Mouse (Mus musculus) kidney, postnatal 0 days (tissue): Measurements from ENCODE around the gene Hoxc6. TPM values are rescaled to one million over a fixed set of nuclear protein-coding genes. Genes with fewer than 3 reads are reported as not detected.
A peak's percentile ranks its signal among the peaks of the same experiment; 100 is the strongest.

Experiments
- ATAC-seq: fragments of 200-750 bp; cut with Nextera tagmentation; replicated peaks from 2 replicates; pipeline ENCODE4 v1.8.0; 2017; ENCODE audit warnings: low read depth, moderate number of reproducible peaks, moderate TSS enrichment, moderate library complexity; ENCODE audit not compliant: low FRiP score
- DNase-seq: peaks from one replicate; pipeline ENCODE4 v3.0.0-alpha.2; 2016; ENCODE audit warnings: low spot score
- H3K27ac ChIP-seq: fragments of 300-500 bp; sonication (generic); 2 replicates; pipeline ENCODE4 v1.5.1; 2014; ENCODE audit warnings: mild to moderate bottlenecking
- H3K27me3 ChIP-seq: fragments of 300-500 bp; sonication (generic); 2 replicates; pipeline ENCODE4 v1.6.1; 2014; ENCODE audit warnings: low read length, mixed read lengths; ENCODE audit not compliant: insufficient read depth
- H3K36me3 ChIP-seq: fragments of 300-500 bp; sonication (generic); 2 replicates; pipeline ENCODE4 v1.6.1; 2014; ENCODE audit warnings: low read length, mixed read lengths; ENCODE audit not compliant: insufficient read depth
- H3K4me1 ChIP-seq: fragments of 300-500 bp; sonication (generic); replicated peaks from 2 replicates; pipeline ENCODE4 v1.6.1; 2014; ENCODE audit warnings: antibody characterized with exemption, low read length, mixed read lengths; ENCODE audit not compliant: insufficient read depth
- H3K4me2 ChIP-seq: fragments of 300-500 bp; sonication (generic); 2 replicates; pipeline ENCODE4 v1.6.1; 2014; ENCODE audit warnings: mild to moderate bottlenecking, low read length, moderate library complexity, mixed read lengths
- H3K4me3 ChIP-seq: fragments of 300-500 bp; sonication (generic); replicated peaks from 2 replicates; pipeline ENCODE4 v1.5.1; 2014; ENCODE audit warnings: low read depth, low read length
- H3K9ac ChIP-seq: fragments of 300-500 bp; sonication (generic); 2 replicates; pipeline ENCODE4 v1.6.1; 2014; ENCODE audit warnings: low read depth, low read length
- H3K9me3 ChIP-seq: fragments of 300-500 bp; sonication (generic); replicated peaks from 2 replicates; pipeline ENCODE4 v1.6.1; 2016; ENCODE audit warnings: low read length, inconsistent platforms, mixed read lengths
- CTCF ChIP-seq: IDR thresholded peaks from 2 replicates; pipeline ENCODE4 v1.5.1; 2016; ENCODE audit warnings: antibody characterized with exemption, low read depth, mild to moderate bottlenecking, moderate library complexity
- WGBS: fragments of 180-500 bp; shearing (Covaris S2); extraction: QIAGEN DNeasy Blood & Tissue Kit; methylation state at CpG from one replicate; pipeline ENCODE4 v1.1.7; 2014; 5-methylcytosine and 5-hydroxymethylcytosine counted together
- polyA plus RNA-seq: library from polyadenylated mRNA; unstranded; fragments of >200 nt; fragmentation: Nextera tagmentation; extraction: Ambion mirVana; gene quantifications from 2 replicates; pipeline ENCODE4 v1.2.1, GENCODE M21; 2015

Gene Hoxc6
- polyA plus RNA-seq, 1 experiment from 2014 or later: 9.3 TPM

DNA sequence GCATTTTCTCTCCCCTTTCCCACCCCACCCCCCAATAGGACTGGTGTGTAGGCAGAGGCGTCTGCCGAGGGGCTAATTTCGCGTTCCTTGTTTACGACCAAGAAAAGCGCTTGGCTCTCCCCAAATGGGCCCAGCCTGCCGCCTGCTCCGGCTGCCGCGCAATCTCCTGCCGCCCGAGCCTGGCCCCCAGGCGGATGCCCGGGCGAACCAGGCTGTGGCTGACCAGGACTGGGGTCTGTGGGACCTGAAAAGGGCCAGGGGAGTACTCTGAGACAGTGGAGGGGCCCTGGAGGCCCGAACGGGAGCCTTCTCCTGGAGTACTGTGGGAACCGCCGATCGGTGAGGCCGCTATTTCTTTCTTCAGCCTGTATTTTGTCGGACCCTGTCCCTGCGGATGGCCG, 2.4 kb downstream of the Hoxc6 start:
- H3K4me2 ChIP-seq: peak overlapping the region; percentile 80
- 0 out of 2 replicates have a peak, but pooled peaks cover 8% of the 10 kb centered on the region for H3K27me3 ChIP-seq
- H3K4me3 ChIP-seq: peak overlapping the region; percentile 45
- DNase-seq (no peak), ATAC-seq (no peak)
- 4% methylated on average over 24 of the region's 24 CpGs for WGBS
- peak overlapping the region; percentile 92 for H3K27ac ChIP-seq
- H3K9me3 ChIP-seq: no peaks in the 10 kb centered on the region
- TF ChIP-seq CTCF: no peak
- H3K4me1 ChIP-seq: peaks cover 24% of the 10 kb centered on the region
- H3K36me3 ChIP-seq: no peaks in the 10 kb centered on the region
- H3K9ac ChIP-seq: peak overlapping the region; percentile 83

DNA sequence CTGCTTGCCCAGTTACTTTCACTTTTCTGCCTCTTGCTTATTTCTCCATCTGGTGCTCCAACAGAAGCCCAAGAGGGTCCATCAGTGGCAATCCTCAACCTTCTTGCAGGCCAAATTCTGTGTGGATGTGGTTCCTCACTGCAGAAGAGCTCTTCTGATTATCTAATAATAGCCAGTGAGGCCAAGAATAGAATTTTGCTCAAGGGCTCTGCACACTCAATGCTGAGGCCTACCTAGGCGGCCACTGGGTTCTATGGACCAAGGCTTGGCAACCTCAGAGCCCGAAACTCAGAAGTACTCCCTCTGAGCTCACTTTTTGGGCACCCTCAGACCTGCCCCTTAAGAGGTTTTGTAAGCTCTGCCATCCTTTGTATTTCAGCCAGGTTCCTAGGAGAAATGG, 3.3 kb downstream of the Hoxc6 start:
- Histone ChIP-seq H3K27ac (peak overlapping the region; percentile 92), H3K4me1 (peaks cover 24% of the 10 kb centered on the region), H3K9me3 (no peaks in the 10 kb centered on the region), H3K4me2 (peak overlapping the region; percentile 80), H3K36me3 (no peaks in the 10 kb centered on the region), H3K9ac (peak overlapping the region; percentile 83), H3K4me3 (peak overlapping the region; percentile 45), H3K27me3 (0 out of 2 replicates have a peak, but pooled peaks cover 8% of the 10 kb centered on the region)
- ATAC-seq (no peak), DNase-seq (no peak)
- 56% methylated on average over 2 of the region's 2 CpGs for WGBS
- TF ChIP-seq CTCF: no peak

DNA sequence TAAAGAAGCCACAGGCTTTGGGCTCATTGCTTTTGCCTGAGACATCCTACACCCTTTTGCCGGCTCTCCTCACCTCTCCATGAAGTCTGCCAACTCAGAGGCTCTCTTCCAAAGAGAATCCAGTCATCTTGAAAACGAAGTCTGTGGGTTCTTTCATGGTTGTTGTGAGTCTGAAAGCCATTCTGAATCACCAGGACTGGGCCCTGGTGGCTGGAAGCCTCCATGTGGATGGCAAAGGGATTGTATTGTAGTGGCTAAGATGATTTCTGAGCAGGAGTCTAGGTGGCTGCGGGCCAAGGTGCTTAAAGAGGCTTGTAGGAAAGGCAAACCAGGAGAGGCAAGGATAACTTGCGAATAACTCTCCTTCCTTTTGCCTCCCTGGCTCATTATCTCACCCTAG, 4.1 kb downstream of the Hoxc6 start:
- ATAC-seq: no peak
- TF ChIP-seq CTCF: no peak; the same call in 1 of the 2 replicates
- Histone ChIP-seq H3K36me3 (no peaks in the 10 kb centered on the region), H3K4me2 (peak overlapping the region; percentile 80), H3K4me3 (no peak overlapping the region), H3K27me3 (0 out of 2 replicates have a peak, but pooled peaks cover 5% of the 10 kb centered on the region), H3K9ac (peak overlapping the region; percentile 83; the same call in 1 of the 2 replicates), H3K9me3 (no peaks in the 10 kb centered on the region), H3K27ac (peak overlapping the region; percentile 92), H3K4me1 (peaks cover 24% of the 10 kb centered on the region)
- WGBS: 32% methylated on average over 4 of the region's 4 CpGs
- DNase-seq: no peak

DNA sequence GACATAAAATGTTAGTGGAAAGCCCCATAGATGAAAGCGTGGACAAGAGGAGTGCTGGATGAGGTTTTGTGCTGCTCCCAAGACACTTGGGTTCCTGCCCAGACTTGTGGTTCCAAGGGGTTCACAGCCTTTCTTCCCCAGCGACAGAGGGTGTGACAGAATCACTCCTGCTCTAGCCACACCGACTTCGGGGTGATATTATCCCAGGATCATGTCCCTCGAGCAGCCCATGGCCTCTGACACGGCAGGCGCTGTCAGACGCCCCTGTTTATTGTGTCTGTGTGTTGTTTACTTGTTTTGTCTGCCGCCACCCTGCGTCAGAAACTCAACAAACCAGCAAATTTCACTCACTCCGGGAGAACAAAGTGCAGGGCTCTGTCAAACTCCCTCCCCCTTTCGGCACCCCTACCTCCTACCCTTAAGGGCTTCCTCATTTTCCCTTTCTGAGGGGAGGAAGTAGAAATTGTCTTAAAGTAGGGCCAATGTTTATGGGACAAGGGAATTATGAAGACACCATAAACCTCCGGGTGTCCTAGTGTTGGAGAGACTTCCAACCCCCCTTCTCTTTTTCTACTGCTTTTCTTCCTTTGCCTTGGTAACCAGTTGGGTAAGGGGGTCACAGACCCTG, 4.9 kb downstream of the Hoxc6 start:
- no peak overlapping the region for H3K4me3 ChIP-seq
- H3K9me3 ChIP-seq: no peaks in the 10 kb centered on the region
- DNase-seq: no peak
- H3K4me1 ChIP-seq: peaks cover 28% of the 10 kb centered on the region
- no peak for ATAC-seq
- no peaks in the 10 kb centered on the region for H3K36me3 ChIP-seq
- 0 out of 2 replicates have a peak, but pooled peaks cover 5% of the 10 kb centered on the region for H3K27me3 ChIP-seq
- 0 out of 2 replicates have a peak overlapping the region, but pooled peaks have one; percentile 14 for H3K9ac ChIP-seq
- H3K4me2 ChIP-seq: peak overlapping the region; percentile 80
- peak overlapping the region; percentile 92; the same call in 1 of the 2 replicates for H3K27ac ChIP-seq
- 19% methylated on average over 13 of the region's 13 CpGs for WGBS
- TF ChIP-seq CTCF: no peak

DNA sequence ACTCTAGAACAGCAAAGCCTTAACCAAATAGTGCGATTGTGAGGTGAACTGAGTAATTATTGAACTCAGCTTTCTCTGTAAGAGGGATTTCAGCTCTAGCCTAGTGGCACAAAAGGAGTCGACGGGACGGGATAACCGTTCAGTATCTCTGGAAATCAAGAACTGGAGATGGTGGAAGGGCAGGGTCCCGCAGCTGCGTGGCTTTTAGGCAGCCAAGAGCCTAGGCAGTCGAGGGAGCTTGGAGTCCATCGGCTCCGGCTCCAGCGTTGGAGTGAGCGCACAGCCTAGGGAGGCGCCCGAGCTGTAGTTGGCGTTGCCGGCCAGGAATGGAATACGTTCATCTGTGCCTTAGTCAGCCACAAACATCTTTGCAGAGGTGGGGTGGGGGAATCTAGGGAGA, 7.3 kb downstream of the Hoxc6 start:
- Histone ChIP-seq H3K4me2 (peak overlapping the region; percentile 53), H3K4me1 (peaks cover 36% of the 10 kb centered on the region), H3K27ac (peak overlapping the region; percentile 89), H3K4me3 (peak overlapping the region; percentile 12), H3K9ac (peak overlapping the region; percentile 52; the same call in 1 of the 2 replicates), H3K36me3 (no peaks in the 10 kb centered on the region), H3K9me3 (no peaks in the 10 kb centered on the region), H3K27me3 (no peaks in the 10 kb centered on the region; the same call in 1 of the 2 replicates)
- no peak for TF ChIP-seq CTCF
- ATAC-seq (no peak), DNase-seq (no peak)
- WGBS: 5% methylated on average over 17 of the region's 17 CpGs

DNA sequence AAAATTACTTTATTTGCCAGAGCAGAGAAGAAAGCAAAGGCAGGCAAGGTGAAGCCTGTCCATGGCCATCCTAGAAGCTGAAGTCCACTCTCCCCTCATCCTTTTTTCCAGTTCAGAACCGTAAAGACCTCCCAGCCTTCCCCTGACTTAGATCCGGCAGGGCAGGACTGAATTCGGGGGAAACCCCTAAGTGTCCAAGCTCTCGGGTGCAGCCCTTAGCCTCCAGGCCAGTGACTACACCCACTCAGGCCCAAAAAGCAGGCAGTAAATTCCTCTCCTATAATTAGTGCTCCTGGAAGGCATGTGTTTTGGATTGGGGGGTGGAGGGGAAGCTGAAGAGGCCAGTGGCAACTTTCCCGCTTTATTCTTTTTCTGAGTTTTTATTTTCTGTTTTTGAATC, 7.7 kb downstream of the Hoxc6 start:
- Histone ChIP-seq H3K4me2 (peak overlapping the region; percentile 53), H3K4me3 (peak overlapping the region; percentile 12), H3K36me3 (no peaks in the 10 kb centered on the region), H3K9ac (peak overlapping the region; percentile 52; the same call in 1 of the 2 replicates), H3K4me1 (peaks cover 37% of the 10 kb centered on the region), H3K9me3 (no peaks in the 10 kb centered on the region), H3K27me3 (no peaks in the 10 kb centered on the region; the same call in 1 of the 2 replicates), H3K27ac (peak overlapping the region; percentile 89)
- ATAC-seq (no peak), DNase-seq (peak; percentile 73)
- WGBS: 11% methylated on average over 5 of the region's 5 CpGs
- no peak for TF ChIP-seq CTCF
